Mouse (Mus musculus) cerebellum, adult 9-10 months (tissue): ENCODE results near the gene Gtf3c5.

Experiments used
- DNase-seq: peaks from one replicate; pipeline ENCODE4 v3.0.0; 2022

Gene Gtf3c5

DNA sequence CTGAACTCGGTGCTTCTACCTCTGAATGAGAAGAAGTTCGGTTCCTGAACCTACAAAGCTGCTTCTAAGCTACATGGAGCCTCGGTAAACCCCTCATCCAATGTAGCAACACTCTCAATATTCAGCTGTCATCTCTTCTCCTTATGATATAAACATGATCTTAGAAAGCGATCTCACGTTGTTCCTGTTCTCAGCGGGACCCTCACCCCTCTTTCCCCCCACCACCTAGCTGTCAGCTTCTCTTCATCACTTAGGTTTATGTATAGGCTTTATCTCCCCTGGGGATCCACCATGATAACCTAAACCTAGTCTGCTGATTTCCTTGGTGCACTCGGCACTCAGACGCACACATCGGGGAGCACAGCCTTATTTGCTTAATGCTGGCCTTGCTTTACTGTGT, at the start of gene Gtf3c5:
Gene Gtf3c5 (minus strand): TSS at position 101 of the 400 bp plus-strand sequence.
- DNase-seq = peak; percentile 39

DNA sequence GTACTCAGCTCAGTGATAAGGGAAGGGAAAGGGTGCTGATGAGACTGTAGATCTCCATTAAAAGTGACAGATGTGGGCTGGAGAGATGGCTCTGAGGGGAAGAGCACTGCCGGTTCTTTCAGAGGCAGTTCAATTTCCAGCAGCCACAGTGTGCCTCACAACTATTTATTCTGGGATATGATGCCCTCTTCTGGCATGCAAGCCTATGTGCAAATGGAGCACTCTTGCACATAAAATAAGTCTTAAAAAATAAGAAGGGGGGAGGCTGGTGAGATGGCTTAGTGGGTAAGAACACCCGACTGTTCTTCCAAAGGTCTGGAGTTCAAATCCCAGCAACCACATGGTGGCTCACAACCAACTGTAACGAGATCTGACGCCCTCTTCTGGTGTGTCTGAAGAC, 49.6 kb upstream of the Gtf3c5 start:
- no peak for DNase-seq

DNA sequence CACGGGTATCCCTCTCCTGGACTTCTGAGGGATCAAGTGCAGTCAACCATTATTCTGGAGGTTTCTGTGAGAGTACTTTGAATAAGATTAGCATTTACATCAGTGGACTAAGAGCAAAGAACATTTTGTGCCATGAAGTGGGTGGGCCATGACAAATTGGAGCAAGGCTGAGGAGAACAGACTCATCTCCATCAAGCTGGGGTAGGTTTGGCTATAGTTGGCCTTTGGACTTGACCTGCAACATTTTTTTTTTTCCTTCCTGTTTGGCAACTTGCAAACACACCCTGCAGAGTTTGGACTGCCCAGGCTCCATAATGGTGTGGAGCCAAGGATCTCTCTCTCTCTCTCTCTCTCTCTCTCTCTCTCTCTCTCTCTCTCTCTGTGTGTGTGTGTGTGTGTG, 49.1 kb upstream of the Gtf3c5 start:
- no peak for DNase-seq

DNA sequence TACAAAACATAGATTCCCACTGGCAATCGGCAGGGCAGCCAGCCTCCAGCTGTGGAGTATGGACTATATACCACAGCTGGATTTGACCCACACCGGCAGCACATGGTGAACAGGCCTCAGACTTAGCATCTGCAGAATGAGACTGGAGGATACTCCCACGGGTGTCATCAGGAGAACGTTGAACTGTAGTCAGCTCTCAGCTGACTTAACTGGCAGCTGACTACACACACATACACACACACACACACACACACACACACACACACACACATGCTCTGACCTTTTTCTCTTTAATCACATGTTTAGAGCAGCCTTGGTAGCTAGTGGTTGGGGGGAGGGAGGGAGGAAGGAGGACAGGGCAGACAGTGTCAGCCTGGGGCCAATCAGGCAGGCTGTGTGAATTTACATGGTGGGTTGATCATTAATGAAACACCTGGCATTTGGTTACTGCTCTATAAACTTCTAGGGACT, 46.4 kb upstream of the Gtf3c5 start:
- no peak for DNase-seq

DNA sequence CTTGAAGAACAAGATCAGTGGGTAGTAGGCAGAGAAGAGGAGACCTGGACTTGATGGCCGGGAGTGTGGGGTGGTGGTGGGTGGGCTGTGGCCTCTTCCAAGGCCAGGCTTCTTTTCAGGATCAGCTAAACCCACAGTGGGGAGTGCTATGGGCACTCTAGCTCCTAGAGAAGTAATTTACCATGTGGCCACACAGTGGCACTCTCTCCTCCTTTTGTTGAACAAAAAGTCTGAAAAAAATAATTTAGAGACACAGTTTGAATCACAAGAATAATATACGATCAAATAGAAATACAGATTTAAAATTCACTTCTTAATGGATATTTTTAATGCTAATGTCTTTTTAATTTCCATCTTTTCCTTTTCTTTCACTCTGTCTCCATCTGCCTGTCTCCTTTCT, 44.5 kb upstream of the Gtf3c5 start:
- no peak for DNase-seq

DNA sequence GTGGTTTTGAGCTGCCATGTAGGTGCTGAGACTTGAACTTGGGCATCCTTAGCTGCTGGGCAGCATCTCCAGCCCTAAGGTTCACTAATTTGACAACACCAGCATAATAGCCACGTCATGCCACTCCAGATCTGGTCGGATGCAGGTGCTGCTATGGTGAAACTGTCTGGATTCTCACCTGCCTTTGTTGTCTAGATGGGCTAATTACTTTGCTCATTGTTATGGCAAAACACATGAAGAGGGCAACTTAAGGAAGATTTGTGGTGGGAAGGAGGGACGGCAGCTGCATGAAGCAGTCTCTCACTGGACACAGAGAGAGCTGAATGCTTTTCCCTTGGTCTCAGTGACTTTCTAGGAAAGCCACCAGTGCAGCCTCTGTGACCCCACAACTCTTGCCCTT, 42.5 kb upstream of the Gtf3c5 start:
- DNase-seq = no peak

DNA sequence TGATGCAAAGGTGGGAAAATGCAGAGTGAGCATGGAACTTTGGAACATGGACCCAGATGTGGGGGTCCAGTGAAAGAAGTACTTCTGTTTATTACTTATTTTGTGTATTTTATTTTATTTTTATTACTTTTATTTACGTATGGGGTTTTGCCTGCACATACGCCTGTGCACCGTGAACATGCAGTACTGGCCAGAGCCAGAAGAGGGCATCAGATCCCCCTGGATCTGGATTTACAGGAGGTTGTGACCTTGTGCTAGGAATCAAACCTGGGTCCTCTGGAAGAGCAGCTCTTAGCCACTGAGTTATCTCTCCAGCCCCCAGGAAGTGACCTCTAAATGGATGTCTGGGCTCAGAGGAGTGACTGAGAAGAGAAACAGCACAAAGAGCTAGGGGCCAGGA, 41.3 kb upstream of the Gtf3c5 start:
- no peak for DNase-seq

DNA sequence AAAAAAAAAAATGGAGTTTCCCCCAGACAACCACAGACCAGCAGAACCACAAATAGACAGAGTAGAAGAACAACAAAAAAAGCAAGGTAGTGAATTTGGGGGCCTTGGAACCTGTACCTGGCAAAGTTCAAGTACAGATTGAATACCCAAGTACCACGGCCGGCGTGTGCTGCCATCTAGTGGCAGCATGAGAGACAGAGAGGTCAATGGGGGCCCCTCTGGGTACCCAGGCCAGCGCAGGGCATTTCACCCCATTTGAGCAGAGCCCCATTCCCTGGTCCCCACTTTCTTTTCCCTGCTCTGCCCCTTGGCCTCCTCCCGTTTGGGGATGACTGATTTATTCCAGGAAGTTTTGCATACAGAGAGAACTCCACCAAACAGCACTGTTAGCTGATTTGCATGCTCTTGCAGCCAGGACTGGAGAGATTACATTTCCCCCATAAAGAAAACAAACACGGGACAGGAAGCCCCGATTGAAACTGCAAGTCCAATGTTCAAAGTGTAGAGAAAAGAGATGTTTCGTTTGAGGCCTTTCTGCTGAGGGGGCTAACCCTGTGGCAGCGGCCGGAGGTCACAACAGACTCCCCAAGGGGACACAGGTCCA, 39.1 kb upstream of the Gtf3c5 start:
- no peak for DNase-seq

DNA sequence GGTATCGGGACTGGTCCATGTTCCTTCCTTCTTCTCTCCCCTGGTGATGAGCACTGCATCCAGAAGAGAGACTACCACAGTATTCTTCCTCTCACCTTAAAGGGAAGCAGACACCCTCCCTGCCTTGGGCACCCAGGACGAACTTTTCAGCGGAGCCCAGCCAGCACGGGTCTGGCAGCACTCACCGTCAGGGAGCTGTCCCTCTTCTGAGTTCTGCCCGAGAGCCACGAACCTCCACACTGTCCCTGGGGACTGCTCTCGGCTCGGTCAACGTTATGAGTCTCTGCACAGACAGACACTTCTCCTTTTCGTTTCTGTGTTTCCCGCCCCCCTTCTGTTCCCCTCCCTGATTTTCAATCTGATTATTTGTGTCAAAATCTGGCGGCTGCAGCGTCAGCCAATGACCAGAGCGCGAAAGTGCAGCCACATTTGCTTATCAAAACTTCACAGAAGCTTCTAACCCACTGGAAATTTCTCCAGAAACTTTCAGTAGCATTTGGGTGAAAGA, 38.2 kb upstream of the Gtf3c5 start, which contains the start of gene Gfi1b:
Gene Gfi1b (minus strand): TSS at position 319 of the 508 bp plus-strand sequence.
- DNase-seq = no peak

DNA sequence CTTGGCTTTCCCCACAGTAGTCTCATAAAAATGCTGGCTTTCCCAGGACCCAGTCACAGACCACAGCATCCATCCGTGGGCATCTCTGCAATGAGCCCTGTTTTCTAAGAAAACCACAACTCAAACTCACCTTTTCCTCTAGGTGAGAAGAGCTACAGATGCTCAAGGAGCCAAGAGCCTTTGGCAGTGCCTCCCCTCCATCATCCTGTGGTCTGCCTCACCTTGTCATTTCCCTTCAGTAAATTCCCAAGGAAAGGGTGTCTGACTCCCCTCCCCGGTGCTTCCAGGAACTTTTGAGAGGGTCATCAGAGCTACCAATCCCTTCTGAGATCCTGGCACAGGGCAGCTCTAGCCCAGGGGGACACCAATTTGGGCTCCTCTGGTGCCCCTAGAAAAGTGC, 37.6 kb upstream of the Gtf3c5 start:
- DNase-seq = no peak

DNA sequence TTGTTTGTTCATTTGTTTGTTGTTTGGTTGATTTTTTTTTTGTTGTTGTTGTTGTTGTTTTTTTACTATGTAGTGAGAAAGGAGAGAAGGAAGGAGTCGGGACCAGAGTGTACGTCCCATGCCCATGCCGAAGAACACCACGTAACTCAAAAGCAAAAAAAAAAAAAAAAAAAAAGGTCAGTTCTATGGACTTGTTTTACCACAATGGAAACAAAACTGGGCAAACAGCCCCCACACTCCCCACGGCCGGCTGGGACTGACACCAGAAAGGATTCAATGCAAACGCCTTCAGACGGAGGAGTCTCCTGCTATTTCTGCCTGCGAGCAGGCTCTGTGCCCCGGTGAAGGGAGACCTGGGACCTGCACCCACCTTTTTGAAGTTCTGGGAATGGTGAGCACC, 37.0 kb upstream of the Gtf3c5 start:
- DNase-seq = no peak

DNA sequence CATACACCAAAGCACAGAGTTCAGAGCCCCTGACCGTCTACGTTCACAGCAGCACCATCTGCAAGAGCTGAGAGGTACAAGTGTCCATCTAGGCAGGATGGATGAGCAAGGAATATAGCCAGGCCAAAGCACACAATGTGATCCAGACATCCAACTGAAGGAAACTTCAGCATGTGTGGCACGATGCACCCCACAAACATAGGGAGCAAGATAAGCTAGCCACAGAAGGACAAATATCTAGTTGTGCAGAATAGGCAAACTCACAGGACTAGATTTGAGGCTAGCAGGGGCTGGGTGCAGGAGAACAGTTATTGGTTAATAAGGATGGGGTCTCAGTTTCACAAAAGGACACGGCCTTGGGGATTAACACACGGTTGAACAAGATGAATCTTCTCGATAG, 35.8 kb upstream of the Gtf3c5 start:
- no peak for DNase-seq

DNA sequence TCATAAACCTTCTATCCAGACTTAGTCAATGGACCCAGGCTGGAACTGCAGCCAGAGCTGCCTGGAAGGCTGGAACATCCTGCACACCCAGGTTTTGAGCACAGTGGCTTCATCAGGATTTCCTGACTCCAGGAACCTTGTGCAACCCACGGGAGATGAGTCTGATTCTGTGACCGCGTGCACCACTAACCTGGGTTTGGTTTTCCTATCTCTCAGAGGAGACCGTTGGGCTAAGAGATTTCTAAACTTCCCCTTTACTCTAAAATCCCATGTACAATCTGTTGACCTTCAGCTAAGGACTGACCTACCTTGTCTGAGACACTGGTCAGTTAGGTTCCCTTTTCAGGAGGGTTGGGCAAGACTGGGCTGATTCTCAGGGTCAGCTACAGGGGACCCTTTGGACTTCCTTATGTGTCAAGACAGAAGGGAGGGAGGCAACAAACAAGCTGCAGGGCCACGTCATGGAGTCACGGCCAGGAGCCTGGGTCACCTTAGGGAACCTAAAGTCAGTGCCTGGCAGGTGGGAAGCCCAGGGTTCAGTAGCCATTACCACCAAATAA, 35.3 kb upstream of the Gtf3c5 start:
- DNase-seq = no peak

DNA sequence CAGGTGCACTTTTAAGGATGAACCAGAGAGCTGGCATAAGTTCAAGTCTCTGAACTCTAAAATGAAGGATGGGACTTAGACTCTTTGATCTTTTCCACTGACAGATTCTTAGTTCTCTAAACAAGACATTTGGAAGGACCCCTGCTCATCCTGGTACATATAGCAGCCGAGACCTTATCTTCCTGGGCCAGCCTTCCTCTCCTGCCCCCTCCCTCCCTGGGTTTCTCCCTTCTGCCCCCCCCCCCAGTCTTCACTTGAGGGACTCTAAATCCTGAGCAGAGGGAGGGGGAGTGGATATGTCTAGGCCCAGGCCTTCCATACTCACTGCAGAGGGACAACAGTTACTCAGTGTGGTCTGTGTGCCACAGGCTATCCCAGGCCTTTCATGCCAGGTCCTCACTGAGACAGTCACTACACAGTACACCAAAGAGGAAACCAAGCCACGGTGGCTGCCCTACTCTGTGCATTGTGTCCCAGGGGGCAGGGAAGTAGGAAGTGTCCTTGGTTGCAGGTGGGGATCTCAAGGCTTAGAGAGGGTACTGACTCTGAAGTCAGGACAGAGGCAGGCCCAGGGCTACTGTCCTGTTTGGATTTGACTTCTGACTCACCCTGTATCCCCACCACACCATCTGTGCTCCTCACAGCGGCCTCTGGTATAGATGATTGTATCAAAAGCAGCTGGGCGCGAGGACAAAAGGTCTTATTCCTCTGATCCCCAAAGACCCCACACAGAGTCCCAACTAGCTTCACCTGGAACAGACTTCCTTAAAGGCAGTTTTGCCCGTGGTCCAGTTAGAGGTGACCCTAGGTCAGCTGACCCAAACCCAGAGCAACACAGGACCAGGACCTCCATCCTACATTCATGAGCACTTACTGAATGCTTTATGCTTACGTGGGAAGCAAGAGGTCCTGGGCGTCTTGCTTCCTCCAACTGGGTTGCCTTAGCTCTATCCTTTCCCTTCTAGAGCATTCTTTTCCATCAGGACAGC, 34.2 kb upstream of the Gtf3c5 start:
- no peak for DNase-seq

DNA sequence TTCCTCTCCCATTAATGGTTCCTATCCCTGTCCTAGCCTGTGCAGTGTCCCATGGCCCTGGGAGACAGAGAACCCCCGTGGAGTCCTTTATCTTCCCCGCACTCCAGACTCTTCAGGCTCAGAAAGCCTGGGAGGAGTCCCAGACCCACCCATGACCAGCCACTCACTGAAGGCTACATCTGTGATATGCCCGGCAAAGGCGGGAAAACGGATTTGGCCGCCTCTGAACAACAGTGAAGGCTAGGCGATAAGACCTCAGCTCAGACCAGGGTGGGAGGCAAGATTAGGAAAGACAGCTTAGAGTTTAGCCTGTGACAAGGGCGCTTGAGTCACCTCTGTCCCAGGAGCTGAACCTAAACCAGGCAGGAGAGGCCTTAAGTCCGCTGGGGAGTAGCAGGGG, 33.3 kb upstream of the Gtf3c5 start:
- DNase-seq = no peak

DNA sequence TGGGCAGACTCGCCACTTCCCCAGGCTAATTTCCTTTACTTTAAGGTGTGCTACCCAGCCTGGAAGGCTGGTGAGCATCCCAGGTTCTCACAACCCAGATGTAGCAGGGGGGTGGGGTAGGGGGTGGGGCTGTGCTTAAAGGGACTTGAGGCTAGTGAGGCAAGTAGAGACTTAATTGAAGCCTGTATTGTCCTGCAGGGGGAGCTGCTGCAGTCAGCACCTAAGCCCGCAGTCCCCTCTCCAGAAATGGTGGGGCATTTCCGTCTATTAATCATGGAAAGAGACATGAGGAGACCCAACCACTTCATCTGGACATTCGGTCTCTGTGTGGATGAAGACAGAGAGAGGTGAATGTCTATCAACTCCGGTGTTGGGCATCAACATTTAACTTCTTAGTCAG, 32.8 kb upstream of the Gtf3c5 start:
- no peak for DNase-seq

DNA sequence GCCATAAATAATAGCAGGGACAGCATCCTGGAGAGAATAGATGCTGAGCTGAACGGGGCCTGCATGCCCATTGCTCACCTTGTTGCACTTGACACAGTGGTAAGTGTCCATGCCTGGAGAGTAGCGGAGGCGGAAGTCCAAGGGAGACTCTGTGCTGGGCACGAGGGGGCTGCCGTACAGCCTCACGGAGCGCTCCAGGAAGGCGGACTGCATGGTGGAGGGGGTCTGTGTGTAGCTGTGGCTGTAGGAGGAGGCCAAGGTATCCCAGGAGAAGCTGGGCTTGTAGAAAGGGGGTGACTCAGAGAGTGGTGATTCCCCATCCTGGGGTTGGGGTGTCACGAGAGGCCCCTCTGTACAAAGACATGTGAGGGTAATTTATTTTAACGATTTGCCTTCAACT, 30.0 kb upstream of the Gtf3c5 start:
- DNase-seq = no peak

DNA sequence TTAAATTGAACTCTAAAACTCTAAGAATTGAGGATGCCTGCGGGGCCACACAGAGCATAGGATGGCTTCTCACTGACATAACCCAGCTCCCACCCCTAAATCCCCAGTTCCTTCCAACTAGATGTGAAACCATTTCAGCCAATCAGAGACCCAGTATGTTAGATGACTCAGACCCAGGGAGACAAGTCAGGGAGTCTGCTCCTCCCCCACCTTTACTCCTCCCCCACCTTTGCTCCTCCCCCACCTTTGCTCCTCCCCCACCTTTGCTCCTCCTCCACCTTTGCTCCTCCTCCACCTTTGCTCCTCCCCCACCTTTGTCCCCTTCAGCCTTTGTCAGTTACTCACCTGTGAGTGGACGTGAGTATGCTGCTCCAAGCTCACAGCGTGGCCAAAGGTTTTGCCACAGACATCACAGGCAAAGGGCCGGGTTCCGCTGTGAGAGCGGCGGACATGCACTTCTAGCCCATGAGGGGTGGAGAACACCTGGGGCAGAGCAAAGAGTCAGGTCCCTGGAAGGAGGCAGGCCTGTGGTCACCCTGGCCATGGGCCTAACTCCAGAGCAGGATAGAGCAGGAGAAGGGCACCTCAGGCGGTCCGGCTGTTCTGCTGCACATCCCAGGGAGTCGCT, 29.0 kb upstream of the Gtf3c5 start:
- no peak for DNase-seq

DNA sequence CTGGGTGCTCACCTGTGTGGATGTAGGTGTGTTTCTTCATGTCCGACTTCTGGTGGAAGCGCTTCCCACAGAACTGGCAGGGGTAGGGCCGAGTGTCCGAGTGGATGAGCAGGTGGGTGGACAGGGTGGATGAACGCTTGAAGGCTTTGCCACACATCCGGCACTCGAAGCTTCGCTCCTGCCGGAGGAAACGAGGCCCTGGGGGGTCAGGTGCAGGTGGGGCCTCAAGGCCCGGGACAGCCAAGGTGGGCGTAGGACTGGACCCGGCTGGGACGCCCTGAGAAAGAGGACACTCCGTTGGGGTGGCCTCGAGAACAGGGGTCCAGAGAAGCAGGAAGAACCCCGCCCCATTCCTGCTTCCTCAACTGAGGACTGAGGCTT, 27.8 kb upstream of the Gtf3c5 start:
- DNase-seq = no peak

DNA sequence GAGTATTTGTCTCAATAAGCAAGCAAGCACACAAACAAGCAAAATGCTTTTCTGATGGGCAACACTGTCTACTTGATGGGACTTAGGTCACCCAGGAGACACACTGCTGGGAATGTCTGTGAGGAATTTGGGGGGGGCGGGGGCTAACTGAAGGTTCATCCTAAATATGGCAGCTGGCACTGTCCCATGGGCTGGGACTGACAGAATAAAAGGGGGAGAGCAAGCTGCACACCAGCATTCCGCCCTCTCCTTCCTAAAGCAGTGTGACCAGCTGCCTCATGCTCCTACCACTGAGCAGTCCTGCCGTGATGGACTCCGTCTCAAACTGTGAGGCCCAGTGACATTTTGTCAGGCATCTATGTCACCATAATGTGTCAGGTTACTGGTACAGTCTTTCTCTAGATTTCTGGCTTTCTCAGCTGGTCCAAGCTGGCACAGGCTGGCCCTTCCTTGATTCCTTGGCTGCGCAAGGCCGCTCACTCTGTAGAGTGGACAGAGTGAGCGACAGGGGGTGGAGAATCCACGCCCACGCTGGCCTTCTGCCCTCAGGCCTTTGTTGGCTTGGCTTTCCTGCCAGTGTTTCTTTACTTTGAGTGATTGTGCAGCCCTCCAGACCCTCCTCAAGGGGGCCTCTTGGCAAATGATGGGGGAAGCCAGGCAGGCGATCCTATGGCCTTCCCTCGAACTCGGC, 27.3 kb upstream of the Gtf3c5 start:
- peak; percentile 16 for DNase-seq

DNA sequence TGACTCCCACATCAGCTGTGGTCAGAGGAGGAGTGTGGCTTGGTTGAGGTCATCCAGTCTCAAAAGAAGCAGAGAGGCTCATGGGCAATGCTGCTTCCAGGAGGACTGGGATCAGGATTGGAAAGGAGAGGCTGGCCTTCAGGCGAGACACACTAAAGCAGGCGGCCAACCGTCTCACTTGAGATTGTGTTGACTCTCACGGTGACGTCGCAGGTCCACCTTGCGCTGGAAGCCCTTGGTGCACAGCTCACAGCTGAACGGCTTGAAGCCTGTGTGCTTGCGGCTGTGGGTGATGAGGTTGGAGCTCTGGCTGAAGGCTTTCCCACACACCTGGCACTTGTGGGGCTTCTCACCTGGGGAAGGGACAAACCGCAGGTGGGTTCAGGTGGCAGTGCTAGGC, 26.3 kb upstream of the Gtf3c5 start:
- no peak for DNase-seq

DNA sequence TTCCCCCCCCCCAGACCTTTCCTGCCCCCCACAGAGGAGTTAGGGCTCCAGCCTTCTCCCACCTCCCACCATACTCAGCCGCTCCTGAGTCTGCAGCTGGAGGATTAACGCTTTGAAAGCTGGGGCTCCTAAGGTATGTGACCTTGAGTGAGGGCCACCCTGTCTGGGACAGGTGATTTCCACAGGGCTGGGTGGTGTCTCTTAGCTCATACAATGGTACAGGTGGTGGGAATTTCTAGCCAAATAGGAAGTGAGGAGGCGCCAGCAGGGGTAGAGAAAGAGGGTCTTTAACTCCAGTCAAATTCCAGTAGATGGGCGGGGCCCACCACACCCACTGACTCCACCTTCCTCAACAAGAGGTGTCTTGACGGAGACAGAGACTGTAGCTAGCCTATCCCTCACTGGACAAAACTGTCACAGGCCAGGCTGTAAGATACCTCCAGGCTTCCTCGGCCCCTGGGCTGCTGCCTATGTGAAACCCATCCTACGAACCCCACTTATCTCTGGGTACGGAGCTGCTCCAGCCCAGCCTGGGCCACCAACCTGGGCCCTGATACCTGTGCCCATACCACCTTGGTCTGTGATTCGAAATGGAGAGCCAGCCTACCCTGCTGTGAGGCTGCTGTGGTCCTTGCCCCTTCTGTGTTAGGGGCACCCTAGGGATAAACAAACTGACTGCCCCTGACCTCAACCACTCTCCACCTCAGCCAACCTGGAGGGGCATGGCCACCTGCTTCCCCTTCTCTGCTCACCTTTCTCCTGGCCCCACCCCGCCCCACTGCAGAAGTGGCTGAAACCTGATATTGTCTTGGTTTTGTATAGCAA, 24.0 kb upstream of the Gtf3c5 start:
- DNase-seq = no peak
